Comparison of ENCODE assay signal across 8 mouse cellular contexts in the genomic region with DNA sequence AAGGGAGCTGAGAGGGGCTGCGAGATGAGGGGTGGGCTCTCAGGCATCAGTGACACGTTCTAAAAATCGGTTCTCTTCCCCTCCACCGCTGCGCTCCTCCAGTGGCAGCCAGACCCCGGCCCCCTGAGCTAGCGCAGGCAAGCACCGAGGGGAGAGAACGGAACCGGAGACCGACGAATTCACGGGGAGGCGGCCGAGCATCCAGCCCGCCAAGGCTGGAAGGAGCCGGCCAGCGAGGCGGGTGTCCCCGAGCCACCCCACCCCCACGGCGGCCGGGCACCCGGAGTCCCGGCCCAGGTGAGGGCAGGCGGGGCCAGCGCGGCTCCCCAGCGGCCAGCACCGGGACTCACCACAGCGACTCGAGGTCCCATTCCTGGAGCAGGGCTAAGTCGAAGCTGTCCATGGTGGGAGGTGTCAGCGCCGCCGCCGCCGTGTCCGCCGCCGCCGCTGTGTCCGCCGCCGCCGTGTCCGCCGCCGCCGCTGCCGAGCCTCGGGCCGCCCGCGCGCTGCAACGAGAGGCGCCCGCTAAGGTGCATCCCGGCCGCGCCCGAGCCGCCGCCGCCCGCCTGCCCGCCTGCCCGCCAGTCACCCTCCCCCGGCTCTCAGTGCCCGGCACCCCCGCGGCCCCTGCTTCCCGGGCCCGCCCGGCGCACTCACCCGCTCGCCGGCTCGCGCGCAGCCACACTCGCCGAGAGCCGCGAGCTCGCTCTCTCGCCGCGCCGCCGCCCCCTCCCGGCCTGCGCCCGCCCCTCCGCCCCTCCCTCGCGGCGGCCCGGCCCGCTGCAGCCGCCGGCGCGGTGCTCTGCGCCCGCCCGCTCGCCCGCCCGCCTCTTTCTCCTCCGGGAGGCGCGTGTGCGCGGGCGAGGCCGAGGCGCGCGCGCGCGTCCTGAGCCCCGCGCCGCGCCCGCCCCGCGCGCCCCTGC. TPM values are rescaled to one million over a fixed set of nuclear protein-coding genes. Genes with fewer than 3 reads are reported as not detected.
DNase-seq lines count a peak whose midpoint lies in the region; ATAC-seq and TF ChIP-seq lines count a peak whose summit lies in the region.

No protein-coding gene starts in this region.

- peak overlapping the region; percentile 82 for H3K9ac ChIP-seq in intestine, embryonic 16.5 days (ENCODE audit: low read depth, low read length)
- H3K9ac ChIP-seq in liver, adult 2 months (ENCODE audit: low read depth, low read length), result peak overlapping the region; percentile 64
- peak overlapping the region; percentile 87 for H3K9ac ChIP-seq in midbrain, postnatal 0 days (replicated peaks; ENCODE audit: low read length, poor library complexity, severe bottlenecking)
- peak overlapping the region; percentile 55 for H3K9ac ChIP-seq in stomach, embryonic 15.5 days

- TF ChIP-seq CTCF in liver, adult 2 months (IDR thresholded peaks at IDR 0.05; ENCODE audit: low read depth, low read length), result no peak
- TF ChIP-seq CTCF in midbrain, postnatal 0 days (IDR thresholded peaks at IDR 0.05), result no peak

- H3K27ac ChIP-seq in intestine, embryonic 16.5 days (ENCODE audit: low read length), result peak overlapping the region; percentile 94
- no peak overlapping the region for H3K27ac ChIP-seq in liver, adult 2 months (replicated peaks; ENCODE audit: insufficient read depth, low read depth, low read length)
- peak overlapping the region; percentile 83 for H3K27ac ChIP-seq in midbrain, postnatal 0 days (ENCODE audit: low read depth, low read length)
- peak overlapping the region; percentile 86 for H3K27ac ChIP-seq in stomach, embryonic 15.5 days

- H3K4me3 ChIP-seq in intestine, embryonic 16.5 days (ENCODE audit: low read length), result peak overlapping the region; percentile 77
- H3K4me3 ChIP-seq in liver, adult 2 months (ENCODE audit: insufficient read depth, low read depth, low read length), result peak overlapping the region; percentile 52
- H3K4me3 ChIP-seq in midbrain, postnatal 0 days (ENCODE audit: low read depth, low read length), result peak overlapping the region; percentile 86
- peak overlapping the region; percentile 75 for H3K4me3 ChIP-seq in stomach, embryonic 15.5 days (replicated peaks)

- H3K27me3 ChIP-seq in intestine, embryonic 16.5 days (replicated peaks; ENCODE audit: control insufficient read depth, insufficient read depth, low read length), result peaks cover 24% of the 10 kb centered on the region
- peaks cover 18% of the 10 kb centered on the region for H3K27me3 ChIP-seq in liver, adult 2 months (ENCODE audit: control insufficient read depth, insufficient read depth, low read length)
- no peaks in the 10 kb centered on the region for H3K27me3 ChIP-seq in midbrain, postnatal 0 days (ENCODE audit: insufficient read depth, low read length)
- H3K27me3 ChIP-seq in stomach, embryonic 15.5 days (replicated peaks), result peaks cover 16% of the 10 kb centered on the region; the same call in 1 of the 2 replicates

- H3K36me3 ChIP-seq in intestine, embryonic 16.5 days (ENCODE audit: control insufficient read depth, insufficient read depth, low read length), result no peaks in the 10 kb centered on the region
- H3K36me3 ChIP-seq in liver, adult 2 months (ENCODE audit: control insufficient read depth, insufficient read depth, low read length), result no peaks in the 10 kb centered on the region
- H3K36me3 ChIP-seq in midbrain, postnatal 0 days (ENCODE audit: insufficient read depth, low read length), result no peaks in the 10 kb centered on the region
- no peaks in the 10 kb centered on the region for H3K36me3 ChIP-seq in stomach, embryonic 15.5 days

- peak overlapping the region; percentile 94 for H3K4me2 ChIP-seq in intestine, embryonic 16.5 days (ENCODE audit: low read depth, low read length)
- peak overlapping the region; percentile 89 for H3K4me2 ChIP-seq in midbrain, postnatal 0 days (ENCODE audit: low read depth, low read length, poor library complexity, severe bottlenecking)
- H3K4me2 ChIP-seq in stomach, embryonic 15.5 days, result peak overlapping the region; percentile 75

- WGBS in intestine, embryonic 16.5 days, result under 1% methylated on average over 44 of the region's 133 CpGs
- 9% methylated on average over 105 of the region's 133 CpGs for WGBS in liver, adult 2 months
- WGBS in midbrain, postnatal 0 days, result 1% methylated on average over 51 of the region's 133 CpGs
- WGBS in stomach, embryonic 15.5 days, result under 1% methylated on average over 71 of the region's 133 CpGs

- TF ChIP-seq POLR2A in liver, adult 2 months (IDR thresholded peaks at IDR 0.05; ENCODE audit: extremely low read depth, insufficient read depth, low read length), result no peak

- peak; percentile 24 to 72 for DNase-seq in adrenal gland, adult (ENCODE audit: inconsistent age in 2 of 2, low spot score in 1 of 2)
- no peak for DNase-seq in adrenal gland, adult 8-10 months
- DNase-seq in cerebellum, postnatal 4 days (ENCODE audit: low spot score in 2 of 2), result peak; percentile 44 to 67
- DNase-seq in gastrocnemius, postnatal 25 days, result peak; percentile 66
- no peak for DNase-seq in liver, adult 2 months (ENCODE audit: extremely low read depth, low read depth, low spot score)
- DNase-seq in midbrain, postnatal 0 days (ENCODE audit: low spot score), result peak; percentile 83

- H3K4me1 ChIP-seq in intestine, embryonic 16.5 days (ENCODE audit: control insufficient read depth, insufficient read depth, low read length), result peaks cover 15% of the 10 kb centered on the region
- H3K4me1 ChIP-seq in liver, adult 2 months (ENCODE audit: control insufficient read depth, insufficient read depth, low read length), result no peaks in the 10 kb centered on the region
- peaks cover 8% of the 10 kb centered on the region for H3K4me1 ChIP-seq in midbrain, postnatal 0 days (ENCODE audit: insufficient read depth, low read length)
- H3K4me1 ChIP-seq in stomach, embryonic 15.5 days, result peaks cover 8% of the 10 kb centered on the region; the same call in 1 of the 2 replicates

- H3K79me2 ChIP-seq in liver, adult 2 months (ENCODE audit: control insufficient read depth, insufficient read depth, low read length), result no peaks in the 10 kb centered on the region

- ATAC-seq in intestine, embryonic 16.5 days, result peak; percentile 90
- ATAC-seq in midbrain, postnatal 0 days (ENCODE audit: low FRiP score), result peak; percentile 87
- ATAC-seq in stomach, embryonic 15.5 days (ENCODE audit: insufficient read depth, low FRiP score, low read depth), result peak; percentile 81

- H3K9me3 ChIP-seq in intestine, embryonic 16.5 days (ENCODE audit: control insufficient read depth, low read length), result no peaks in the 10 kb centered on the region
- no peaks in the 10 kb centered on the region for H3K9me3 ChIP-seq in midbrain, postnatal 0 days (ENCODE audit: low read length)
- no peaks in the 10 kb centered on the region for H3K9me3 ChIP-seq in stomach, embryonic 15.5 days

RNA-seq across cellular contexts. Expression of gene Aff3, which starts 37.8 kb away (rescaled TPM):
- total RNA-seq in adrenal gland, adult 8-10 months (2022), result 1 to 10 TPM; 3.0 to 5.3 (median 4.0) TPM
- 1 to 10 TPM; 1.4 to 1.8 TPM for total RNA-seq in gastrocnemius, postnatal 25 days (2021)
- 2.1 TPM in 2 replicates for polyA plus RNA-seq in intestine, embryonic 16.5 days (2015; fragmentation: Nextera tagmentation; extraction: Ambion mirVana)
- 0.18 and 0.34 TPM in 2 replicates for total RNA-seq in liver, adult 2 months (2014; rRNA removed)
- 0.21 and 0.28 TPM in 2 replicates for polyA plus RNA-seq in liver, adult 2 months (2012; rRNA removed)
- 61.2 and 65.0 TPM in 2 replicates for total RNA-seq in midbrain, postnatal 0 days (2014; rRNA removed)
- 16.5 and 20.6 TPM in 2 replicates for polyA plus RNA-seq in midbrain, postnatal 0 days (2015; fragmentation: Nextera tagmentation; extraction: Ambion mirVana)
- polyA plus RNA-seq in stomach, embryonic 15.5 days (2015; fragmentation: Nextera tagmentation; extraction: Ambion mirVana), result 9.9 and 10.1 TPM in 2 replicates

Comparison
In these comparisons a context has a peak if more than half of its experiments do, and no peak if none do; other contexts are left out.
1. DNase-seq: peak in adrenal gland, adult (2 of 2), cerebellum, postnatal 4 days (2 of 2), gastrocnemius, postnatal 25 days (single experiment) and midbrain, postnatal 0 days (single experiment); none in adrenal gland, adult 8-10 months (single experiment) and liver, adult 2 months (single experiment).
2. Peak in every context shown above with its lines, with median percentiles within 50 percentile points of each other: ATAC-seq, H3K4me2 ChIP-seq, H3K4me3 ChIP-seq and H3K9ac ChIP-seq.